Comparison of ENCODE assay signal across 8 mouse cellular contexts in the genomic region with DNA sequence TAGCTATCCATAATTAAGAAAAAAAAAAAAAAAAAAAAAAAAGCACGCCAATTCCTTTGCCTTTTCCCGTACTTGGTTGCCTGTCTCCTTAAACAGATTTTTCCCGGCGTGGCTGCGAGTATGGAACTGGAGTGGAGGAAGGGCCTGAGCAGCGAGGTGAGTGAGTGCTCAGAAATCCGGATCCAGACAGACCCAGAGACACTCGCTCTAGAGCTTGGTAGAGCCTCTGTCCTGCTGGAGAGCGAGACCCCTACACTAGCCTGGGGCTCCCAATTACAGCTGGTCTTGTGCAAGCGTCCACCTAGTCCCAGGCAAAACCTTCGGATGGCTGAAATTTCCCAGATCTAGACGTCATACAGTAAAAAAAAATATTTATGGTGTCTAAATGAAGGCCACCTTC. TPM values are rescaled to one million over a fixed set of nuclear protein-coding genes. Genes with fewer than 3 reads are reported as not detected.
DNase-seq lines count a peak whose midpoint lies in the region; ATAC-seq and TF ChIP-seq lines count a peak whose summit lies in the region.

No protein-coding gene starts in this region.

- ATAC-seq in limb, embryonic 15.5 days (ENCODE audit: insufficient number of reproducible peaks, low FRiP score, low TSS enrichment, low read depth), result no peak

- DNase-seq in adrenal gland, postnatal 25 days, result peak; percentile 6
- no peak for DNase-seq in adrenal gland, adult 18-20 months (ENCODE audit: low spot score in 2 of 2)
- no peak for DNase-seq in spleen, adult 2 months (ENCODE audit: low read depth in 1 of 2, low spot score in 2 of 2)
- DNase-seq in spleen, adult 18-20 months, result no peak
- DNase-seq in forelimb bud, embryonic 11.5 days (ENCODE audit: low read depth, low spot score), result peak; percentile 47
- peak; percentile 55 for DNase-seq in retina, embryonic 14.5 days (ENCODE audit: low spot score)
- DNase-seq in ovary, postnatal 36 days (ENCODE audit: low spot score), result no peak

- no peak for TF ChIP-seq CTCF in spleen, adult 2 months (IDR thresholded peaks at IDR 0.05; ENCODE audit: extremely low read depth, insufficient read depth, insufficient read length, insufficient replicate concordance)

- peak overlapping the region; percentile 95 for H3K4me2 ChIP-seq in limb, embryonic 15.5 days

- H3K4me3 ChIP-seq in spleen, adult 2 months (ENCODE audit: extremely low read depth, insufficient read depth, insufficient read length), result peak overlapping the region; percentile 51; the same call in 1 of the 2 replicates
- H3K4me3 ChIP-seq in limb, embryonic 15.5 days, result peak overlapping the region; percentile 72

- WGBS in spleen, adult 2 months, result 4% methylated on average over 12 of the region's 12 CpGs
- under 1% methylated on average over 12 of the region's 12 CpGs for WGBS in limb, embryonic 15.5 days

- H3K4me1 ChIP-seq in spleen, adult 2 months (ENCODE audit: control insufficient read depth, insufficient read depth, insufficient read length), result 0 out of 2 replicates have a peak, but pooled peaks cover 6% of the 10 kb centered on the region
- H3K4me1 ChIP-seq in limb, embryonic 15.5 days, result peaks cover 9% of the 10 kb centered on the region; the same call in 1 of the 2 replicates

- H3K27me3 ChIP-seq in spleen, adult 2 months (ENCODE audit: control insufficient read depth, insufficient read depth, low read length), result peaks cover 4% of the 10 kb centered on the region; the same call in 1 of the 2 replicates
- H3K27me3 ChIP-seq in limb, embryonic 15.5 days, result no peaks in the 10 kb centered on the region

- no peak for TF ChIP-seq POLR2A in spleen, adult 2 months (IDR thresholded peaks at IDR 0.05; ENCODE audit: low read depth, low read length)

- H3K9me3 ChIP-seq in limb, embryonic 15.5 days, result no peaks in the 10 kb centered on the region

- H3K27ac ChIP-seq in spleen, adult 2 months (ENCODE audit: insufficient read depth, low read length), result no peak overlapping the region
- 0 out of 2 replicates have a peak overlapping the region, but pooled peaks have one; percentile 54 for H3K27ac ChIP-seq in limb, embryonic 15.5 days

- H3K9ac ChIP-seq in limb, embryonic 15.5 days, result peak overlapping the region; percentile 55

- no peaks in the 10 kb centered on the region for H3K36me3 ChIP-seq in spleen, adult 2 months (ENCODE audit: control insufficient read depth, insufficient read depth, low read length)
- H3K36me3 ChIP-seq in limb, embryonic 15.5 days, result no peaks in the 10 kb centered on the region

RNA-seq across cellular contexts. Expression of a gene that starts 0.6 kb away (rescaled TPM):
- 56.9 and 94.2 TPM in 2 replicates for total RNA-seq in adrenal gland, postnatal 25 days (2021)
- 10 to 100 TPM; 51.2 to 58.4 TPM for total RNA-seq in adrenal gland, adult 18-20 months (2021)
- 8.2 and 9.4 TPM in 2 replicates for polyA plus RNA-seq in spleen, adult 2 months (2012; rRNA removed)
- 51.5 and 66.1 TPM in 2 replicates for polyA plus RNA-seq in limb, embryonic 15.5 days (2015; fragmentation: Nextera tagmentation; extraction: Ambion mirVana)

Comparison
In these comparisons a context has a peak if more than half of its experiments do, and no peak if none do; other contexts are left out.
1. DNase-seq: peak in adrenal gland, postnatal 25 days (single experiment), forelimb bud, embryonic 11.5 days (single experiment) and retina, embryonic 14.5 days (single experiment); none in adrenal gland, adult 18-20 months (0 of 2), spleen, adult 2 months (0 of 2), spleen, adult 18-20 months (0 of 2) and ovary, postnatal 36 days (single experiment).